Mouse (Mus musculus) heart, embryonic 16.5 days (tissue): ENCODE measurements around the gene Atp5l. TPM values are rescaled to one million over a fixed set of nuclear protein-coding genes. Genes with fewer than 3 reads are reported as not detected.
A peak's percentile ranks its signal among the peaks of the same experiment; 100 is the strongest.
"Not testable (repeated sequence)": the region's sequence is repeated elsewhere in the genome, so short reads cannot be mapped to it uniquely, and the experiment has no call there.

Experiments
- ATAC-seq: fragments of 200-750 bp; cut with Nextera tagmentation; replicated peaks from 2 replicates; pipeline ENCODE4 v1.8.0; 2017; ENCODE audit warnings: moderate number of reproducible peaks; ENCODE audit not compliant: insufficient read depth, low FRiP score; ENCODE audit errors: extremely low read depth
- H3K27ac ChIP-seq: fragments of 300-500 bp; sonication (generic); 2 replicates; pipeline ENCODE4 v1.5.1; 2014; ENCODE audit warnings: mild to moderate bottlenecking, low read length, control low read depth, moderate library complexity
- H3K27me3 ChIP-seq: fragments of 300-500 bp; sonication (generic); 2 replicates; pipeline ENCODE4 v1.6.1; 2014; ENCODE audit warnings: low read length, mixed read lengths; ENCODE audit not compliant: control insufficient read depth, insufficient read depth
- H3K36me3 ChIP-seq: fragments of 300-500 bp; sonication (generic); 2 replicates; pipeline ENCODE4 v1.6.1; 2014; ENCODE audit not compliant: control insufficient read depth, insufficient read depth
- H3K4me1 ChIP-seq: fragments of 300-500 bp; sonication (generic); 2 replicates; pipeline ENCODE4 v1.6.1; 2014; ENCODE audit warnings: low read length, mixed read lengths; ENCODE audit not compliant: control insufficient read depth, insufficient read depth
- H3K4me2 ChIP-seq: fragments of 300-500 bp; sonication (generic); 2 replicates; pipeline ENCODE4 v1.6.1; 2014; ENCODE audit warnings: low read depth, mild to moderate bottlenecking, control low read depth, low read length
- H3K4me3 ChIP-seq: fragments of 300-500 bp; sonication (generic); 2 replicates; pipeline ENCODE4 v1.5.1; 2014; ENCODE audit warnings: mild to moderate bottlenecking, control low read depth, low read length
- H3K9ac ChIP-seq: fragments of 300-500 bp; sonication (generic); 2 replicates; pipeline ENCODE4 v1.6.1; 2014; ENCODE audit warnings: low read length, control low read depth
- H3K9me3 ChIP-seq: fragments of 300-500 bp; sonication (generic); replicated peaks from 2 replicates; pipeline ENCODE4 v1.6.1; 2016; ENCODE audit warnings: low read length; ENCODE audit not compliant: control insufficient read depth
- WGBS: fragments of 180-500 bp; shearing (Covaris S2); extraction: QIAGEN DNeasy Blood & Tissue Kit; methylation state at CpG from one replicate; pipeline ENCODE4 v1.1.7; 2014; 5-methylcytosine and 5-hydroxymethylcytosine counted together
- polyA plus RNA-seq: library from polyadenylated mRNA; unstranded; fragments of >200 nt; fragmentation: Nextera tagmentation; extraction: Ambion mirVana; gene quantifications from 2 replicates; pipeline ENCODE4 v1.2.1, GENCODE M21; 2015

The Atp5l gene
- 1,180 and 1,367 TPM in 2 replicates for polyA plus RNA-seq

- peak; percentile 83 for ATAC-seq
Observed at GRCm38 (mm10) chr9:44920374-44921122, at the start of gene Atp5l. TSS of gene Atp5l (minus strand) at chr9:44920742.

GRCm38 (mm10) chr9:44969450-44969849 is 48.9 kb upstream of the Atp5l start:
- no peak overlapping the region for H3K27ac ChIP-seq
- no peak for ATAC-seq
- H3K27me3 ChIP-seq, result no peaks in the 10 kb centered on the region; the same call in 1 of the 2 replicates
- no peak overlapping the region for H3K4me3 ChIP-seq
- H3K9ac ChIP-seq, result no peak overlapping the region
- peaks cover 10% of the 10 kb centered on the region for H3K4me1 ChIP-seq
- 53% methylated on average over 1 of the region's 1 CpGs for WGBS
- H3K4me2 ChIP-seq, result no peak overlapping the region
- H3K36me3 ChIP-seq, result no peaks in the 10 kb centered on the region
- H3K9me3 ChIP-seq, result no peaks in the 10 kb centered on the region

More at GRCm38 (mm10) chr9:44920374-44921122, at the start of gene Atp5l:
- no peaks in the 10 kb centered on the region for H3K27me3 ChIP-seq
- peak within 1 kb of the TSS; percentile 97 for H3K27ac ChIP-seq
- H3K9me3 ChIP-seq, result no peaks in the 10 kb centered on the region
- under 1% methylated on average over 48 of the region's 48 CpGs for WGBS
- peak within 1 kb of the TSS; percentile 98 for H3K4me3 ChIP-seq
- H3K36me3 ChIP-seq, result no peaks in the 10 kb centered on the region
- H3K9ac ChIP-seq, result peak within 1 kb of the TSS; percentile 100
- H3K4me2 ChIP-seq, result peak within 1 kb of the TSS; percentile 78
- H3K4me1 ChIP-seq, result peaks cover 14% of the 10 kb centered on the region

- not testable (repeated sequence) for H3K27me3 ChIP-seq, H3K9me3 ChIP-seq, H3K4me2 ChIP-seq, H3K27ac ChIP-seq, H3K4me3 ChIP-seq, ATAC-seq, H3K9ac ChIP-seq, H3K36me3 ChIP-seq
- WGBS, result 76% methylated on average over 5 of the region's 5 CpGs
- H3K4me1 ChIP-seq, result peaks cover 12% of the 10 kb centered on the region
Observed at GRCm38 (mm10) chr9:44967763-44968162, 47.2 kb upstream of the Atp5l start.

GRCm38 (mm10) chr9:44966815-44967242 is 46.3 kb upstream of the Atp5l start:
- peaks cover 12% of the 10 kb centered on the region for H3K4me1 ChIP-seq
- no peak overlapping the region for H3K27ac ChIP-seq
- no peaks in the 10 kb centered on the region for H3K9me3 ChIP-seq
- H3K4me3 ChIP-seq, result no peak overlapping the region
- no peak overlapping the region for H3K4me2 ChIP-seq
- WGBS, result 19% methylated on average over 3 of the region's 3 CpGs
- H3K9ac ChIP-seq, result no peak overlapping the region
- H3K27me3 ChIP-seq, result no peaks in the 10 kb centered on the region
- no peaks in the 10 kb centered on the region; the same call in 1 of the 2 replicates for H3K36me3 ChIP-seq
- ATAC-seq, result no peak

- peak overlapping the region; percentile 56 for H3K27ac ChIP-seq
Observed at GRCm38 (mm10) chr9:44965833-44966466, 45.4 kb upstream of the Atp5l start.

GRCm38 (mm10) chr9:44965126-44965832 is 44.7 kb upstream of the Atp5l start, which contains the start of gene Ube4a:
TSS of gene Ube4a (minus strand) at chr9:44965600.
- peak; percentile 96 for ATAC-seq
- Histone ChIP-seq H3K9ac (peak within 1 kb of the TSS; percentile 89), H3K4me3 (peak within 1 kb of the TSS; percentile 97), H3K27ac (peak within 1 kb of the TSS; percentile 56), H3K27me3 (no peaks in the 10 kb centered on the region), H3K36me3 (no peaks in the 10 kb centered on the region; the same call in 1 of the 2 replicates), H3K4me2 (peak within 1 kb of the TSS; percentile 98), H3K9me3 (no peaks in the 10 kb centered on the region), H3K4me1 (peaks cover 12% of the 10 kb centered on the region)
- under 1% methylated on average over 39 of the region's 39 CpGs for WGBS

More at GRCm38 (mm10) chr9:44965833-44966466, 45.4 kb upstream of the Atp5l start:
- Histone ChIP-seq H3K36me3 (no peaks in the 10 kb centered on the region; the same call in 1 of the 2 replicates), H3K4me3 (peak overlapping the region; percentile 97), H3K27me3 (no peaks in the 10 kb centered on the region), H3K4me1 (peaks cover 12% of the 10 kb centered on the region), H3K4me2 (peak overlapping the region; percentile 78), H3K9ac (peak overlapping the region; percentile 32), H3K9me3 (no peaks in the 10 kb centered on the region)
- ATAC-seq, result no peak
- WGBS, result 11% methylated on average over 10 of the region's 10 CpGs

- H3K9me3 ChIP-seq, result no peaks in the 10 kb centered on the region
- no peaks in the 10 kb centered on the region for H3K27me3 ChIP-seq
- H3K27ac ChIP-seq, result 0 out of 2 replicates have a peak overlapping the region, but pooled peaks have one; percentile 25
- no peaks in the 10 kb centered on the region for H3K4me1 ChIP-seq
- H3K9ac ChIP-seq, result no peak overlapping the region
- ATAC-seq, result no peak
- no peak overlapping the region for H3K4me3 ChIP-seq
- H3K4me2 ChIP-seq, result no peak overlapping the region
- 86% methylated on average over 3 of the region's 3 CpGs for WGBS
- H3K36me3 ChIP-seq, result peaks cover 40% of the 10 kb centered on the region
Observed at GRCm38 (mm10) chr9:44954432-44954831, 33.9 kb upstream of the Atp5l start.

- no peak for ATAC-seq
- Histone ChIP-seq H3K36me3 (peaks cover 60% of the 10 kb centered on the region), H3K9ac (no peak overlapping the region), H3K4me3 (no peak overlapping the region), H3K27me3 (no peaks in the 10 kb centered on the region), H3K4me1 (no peaks in the 10 kb centered on the region), H3K27ac (no peak overlapping the region), H3K9me3 (no peaks in the 10 kb centered on the region), H3K4me2 (no peak overlapping the region)
- WGBS, result 93% methylated on average over 5 of the region's 5 CpGs
Observed at GRCm38 (mm10) chr9:44947836-44948235, 27.3 kb upstream of the Atp5l start.
